Mouse (Mus musculus): ENCODE measurements at regions not wholly inside any gene's neighbourhood (a gene's known extent, or its start where the extent isn't known, plus 50 kb on each side); places are given as distances from the start of the nearest gene placed in this dataset.
"Not testable (repeated sequence)": the region's sequence is repeated elsewhere in the genome, so short reads cannot be mapped to it uniquely, and the experiment has no call there.

GRCm38 (mm10) chr3:117120086-117121055, 151.6 kb upstream of the Palmd start:
- WGBS, result 59% methylated on average over 13 of the region's 13 CpGs
- DNase-seq (ENCODE audit: low read depth, low spot score), result peak; percentile 1

GRCm38 (mm10) chr3:117119576-117119975, 150.8 kb upstream of the Palmd start:
- 53% methylated on average over 5 of the region's 5 CpGs for WGBS
- no peak for DNase-seq (ENCODE audit: low read depth, low spot score)

DNA sequence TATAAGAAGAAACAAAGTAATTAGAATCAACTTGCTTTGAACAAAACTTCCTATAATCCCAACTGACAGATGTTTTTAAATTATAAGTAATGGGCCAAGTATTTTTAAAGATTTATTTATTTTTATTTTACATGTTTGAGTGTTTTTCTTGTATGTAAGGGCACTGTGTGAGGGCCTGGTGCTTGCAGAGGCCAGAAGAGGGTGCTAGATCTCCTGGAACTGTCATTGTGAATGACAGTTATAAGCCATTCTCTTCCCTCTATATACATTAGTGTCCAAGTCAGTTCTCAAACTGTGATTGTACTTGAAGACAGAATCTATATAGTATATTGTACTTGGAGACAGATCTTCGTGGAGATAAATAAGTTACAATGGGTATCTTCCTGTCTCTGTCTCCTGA, 149.1 kb upstream of the Palmd start:
- 51% methylated on average over 1 of the region's 1 CpGs for WGBS
- DNase-seq (ENCODE audit: low read depth, low spot score), result no peak

DNA sequence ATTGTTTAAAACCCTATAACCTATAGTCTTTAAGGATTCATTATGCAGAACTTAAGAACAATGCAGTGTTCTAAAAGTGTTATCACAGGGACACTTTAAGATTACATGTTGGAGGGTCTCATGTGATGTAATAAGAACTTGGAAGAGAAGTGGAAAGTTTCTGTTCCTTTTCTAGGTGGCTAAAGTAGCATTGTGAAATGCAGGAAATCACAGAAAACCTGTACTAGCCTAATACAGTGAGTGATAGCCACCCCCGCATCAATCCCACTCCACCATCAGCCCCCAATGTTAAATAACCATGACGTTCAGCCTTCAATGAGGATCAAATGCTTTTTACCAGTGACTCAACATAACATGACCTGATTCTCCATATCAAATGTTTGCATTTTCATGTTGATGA, 147.4 kb upstream of the Palmd start:
- no peak for DNase-seq (ENCODE audit: low read depth, low spot score)
- 89% methylated on average over 2 of the region's 2 CpGs for WGBS

DNA sequence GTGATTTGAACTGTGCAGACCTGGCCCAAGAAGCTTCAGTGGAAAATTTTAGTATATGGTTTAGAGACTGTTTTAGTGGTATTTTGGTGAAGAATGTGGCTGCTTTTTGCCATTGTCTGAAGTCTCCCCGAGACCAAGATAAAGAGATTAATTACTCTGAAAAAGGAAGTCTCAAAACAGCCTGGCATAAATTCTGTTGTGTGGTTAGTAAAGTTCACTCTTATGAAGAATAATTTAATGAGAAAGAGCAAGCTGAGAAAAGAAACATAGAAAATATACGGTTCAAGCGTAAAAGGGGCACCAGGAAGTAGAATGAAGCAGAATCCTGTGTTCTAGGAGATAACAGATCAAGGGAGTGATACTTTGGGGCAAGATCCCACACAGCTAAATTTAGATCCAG, 144.0 kb upstream of the Palmd start:
- 75% methylated on average over 3 of the region's 3 CpGs for WGBS

DNA sequence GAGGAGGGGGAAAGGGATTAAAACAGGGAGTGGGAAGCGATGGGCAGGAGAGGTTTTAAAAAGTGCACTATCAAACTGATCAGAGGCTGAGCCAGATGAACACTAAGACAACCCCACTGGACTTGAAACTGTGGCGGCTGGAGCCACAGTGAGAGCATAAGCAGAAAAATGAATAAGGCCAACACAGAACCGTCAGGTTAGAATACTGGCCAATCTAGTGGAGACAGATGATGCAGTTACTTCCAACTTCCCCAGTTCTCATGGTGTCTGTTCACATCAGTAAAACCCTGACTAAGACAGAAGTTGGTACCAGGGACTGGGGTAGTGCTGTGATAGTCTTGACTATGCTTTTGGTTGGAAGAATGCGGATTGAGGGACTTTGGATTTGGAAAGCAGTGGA, 143.5 kb upstream of the Palmd start:
- no peak for DNase-seq (ENCODE audit: low read depth, low spot score)
- 87% methylated on average over 4 of the region's 4 CpGs for WGBS

More for the DNA sequence above, 144.0 kb upstream of the Palmd start:
- no peak for DNase-seq (ENCODE audit: low read depth, low spot score)

GRCm38 (mm10) chr3:117108966-117109700, 140.3 kb upstream of the Palmd start:
- DNase-seq (ENCODE audit: low read depth, low spot score), result no peak
- 52% methylated on average over 8 of the region's 8 CpGs for WGBS

GRCm38 (mm10) chr3:117107986-117108385, 139.2 kb upstream of the Palmd start:
- DNase-seq (ENCODE audit: low read depth, low spot score), result no peak
- 62% methylated on average over 6 of the region's 6 CpGs for WGBS

GRCm38 (mm10) chr3:117107378-117107777, 138.6 kb upstream of the Palmd start:
- WGBS, result 83% methylated on average over 3 of the region's 3 CpGs
- DNase-seq (ENCODE audit: low read depth, low spot score), result no peak

DNA sequence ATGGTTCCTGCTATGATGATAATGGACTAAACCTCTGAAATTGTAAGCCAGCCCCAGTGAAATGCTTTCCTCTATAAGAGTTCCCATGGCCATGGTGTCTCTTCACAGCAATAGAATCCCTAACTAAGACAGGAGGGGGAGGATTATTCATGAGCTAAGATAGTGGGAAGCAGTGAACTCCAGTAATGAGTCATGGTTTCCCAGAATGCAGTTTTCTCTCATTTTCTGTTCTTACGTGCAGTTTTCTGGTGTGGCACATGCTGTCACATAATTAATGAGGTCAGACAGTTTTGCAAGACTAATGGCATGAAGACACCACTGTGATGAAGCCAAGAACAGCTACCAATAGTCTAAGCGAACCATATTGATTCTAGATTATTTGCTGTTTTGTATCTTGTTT, 118.9 kb upstream of the Palmd start:
- no peak for DNase-seq (ENCODE audit: low read depth, low spot score)
- 74% methylated on average over 2 of the region's 2 CpGs for WGBS

DNA sequence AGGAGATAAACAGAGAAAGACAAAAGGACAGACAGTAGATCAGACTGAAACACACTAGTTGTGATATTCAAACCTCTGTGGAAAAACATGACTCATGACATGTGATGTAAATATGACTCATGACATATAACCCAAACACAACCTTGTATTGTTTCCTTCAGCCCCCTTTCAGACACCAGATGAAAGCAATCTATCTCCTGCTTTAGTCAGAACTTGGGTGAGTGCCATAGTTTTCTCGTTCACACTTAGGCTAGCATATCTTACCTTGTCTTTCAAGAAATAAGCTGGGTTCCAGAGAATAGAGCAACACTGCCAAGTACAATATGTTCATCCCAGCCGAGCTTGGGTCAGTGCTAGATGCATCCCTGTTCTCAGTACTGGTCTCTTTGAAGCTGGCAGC, 107.9 kb upstream of the Palmd start:
- WGBS, result 42% methylated on average over 2 of the region's 2 CpGs
- no peak for DNase-seq (ENCODE audit: low read depth, low spot score)

- no peak for DNase-seq (ENCODE audit: low read depth, low spot score)
These were observed 104.6 kb upstream of the Palmd start for GRCm38 (mm10) chr3:117073399-117073798.

DNA sequence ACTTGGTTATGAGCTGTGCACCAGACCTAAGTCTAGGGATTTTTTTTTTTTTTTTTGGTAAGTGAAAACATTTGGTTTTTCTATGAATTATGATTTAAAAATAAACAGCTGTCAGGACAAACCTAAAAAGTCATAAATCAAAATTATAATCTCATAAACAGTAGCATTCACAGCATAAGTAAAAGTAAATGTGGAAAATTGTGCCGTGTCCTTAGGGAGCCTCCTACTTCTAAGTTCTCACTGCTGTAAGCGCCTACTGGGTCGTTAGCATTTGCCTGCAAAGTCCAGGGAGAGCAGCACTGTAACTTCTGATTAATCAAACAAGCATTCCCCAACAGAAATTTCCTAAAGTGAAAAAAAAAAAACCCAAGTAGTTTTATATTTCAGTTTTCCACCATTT, 104.2 kb upstream of the Palmd start:
- WGBS, result 59% methylated on average over 3 of the region's 3 CpGs
- DNase-seq (ENCODE audit: low read depth, low spot score), result no peak

More at GRCm38 (mm10) chr3:117073399-117073798, 104.6 kb upstream of the Palmd start:
- 64% methylated on average over 4 of the region's 4 CpGs for WGBS

- no peak for DNase-seq (ENCODE audit: low read depth, low spot score)
- 91% methylated on average over 5 of the region's 5 CpGs for WGBS
These were observed 103.1 kb upstream of the Palmd start for GRCm38 (mm10) chr3:117071851-117072250.

GRCm38 (mm10) chr3:117067470-117068053, 98.8 kb upstream of the Palmd start:
- no peak for DNase-seq (ENCODE audit: low read depth, low spot score)
- whole genome bisulfite sequencing, result 32% methylated on average over 7 of the region's 7 CpGs

DNA sequence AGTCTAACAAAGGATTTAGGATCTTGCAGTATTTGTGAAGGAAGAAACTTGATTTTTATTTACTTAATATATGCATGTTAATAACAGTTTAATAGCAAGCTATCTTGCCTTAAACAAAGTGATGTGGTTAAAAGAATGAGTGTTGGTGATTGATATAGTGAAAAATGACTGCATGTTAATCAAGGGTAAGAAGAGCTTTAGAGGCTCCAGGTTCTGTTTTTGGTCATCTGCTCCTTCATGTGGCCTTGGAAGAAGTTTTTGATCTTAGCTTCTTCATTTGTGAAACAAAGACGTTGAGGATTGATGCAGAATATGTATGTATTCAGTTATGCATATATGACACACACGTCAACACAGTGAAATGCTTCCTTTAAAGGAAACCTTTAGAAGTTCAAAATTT, 97.1 kb upstream of the Palmd start:
- 89% methylated on average over 2 of the region's 2 CpGs for WGBS
- no peak for DNase-seq (ENCODE audit: low read depth, low spot score)

GRCm38 (mm10) chr3:117061831-117062230, 93.0 kb upstream of the Palmd start:
- DNase-seq (ENCODE audit: low read depth, low spot score), result no peak
- 97% methylated on average over 1 of the region's 1 CpGs for WGBS

- WGBS, result 61% methylated on average over 6 of the region's 6 CpGs
- no peak for DNase-seq (ENCODE audit: low read depth, low spot score)
These were observed 92.4 kb upstream of the Palmd start for GRCm38 (mm10) chr3:117061182-117061581.

- WGBS, result 47% methylated on average over 3 of the region's 3 CpGs
- DNase-seq (ENCODE audit: low read depth, low spot score), result not testable (repeated sequence)
These were observed 85.9 kb upstream of the Palmd start for GRCm38 (mm10) chr3:117054711-117055110.

- no peak for DNase-seq (ENCODE audit: low read depth, low spot score)
- WGBS, result 80% methylated on average over 3 of the region's 3 CpGs
These were observed 82.6 kb upstream of the Palmd start for GRCm38 (mm10) chr3:117051431-117051830.

Data from large intestine, adult 2 months (tissue).